Mouse (Mus musculus) adrenal gland (tissue): ENCODE data around the gene Zcchc14.

Experiments
- intact Hi-C: fragments of 180-260 bp; cut with DNase I; formaldehyde crosslinking; loops from one replicate; pipeline ENCODE4 v1.15.1; 2025
- long read RNA-seq, 2 experiments: library from polyadenylated mRNA; unstranded; transcript quantifications; one replicate each; pipeline ENCODE4 v2.0.0; 2020; ENCODE audit warnings: borderline replicate concordance in 1 of 2; ENCODE audit not compliant: insufficient replicate concordance in 1 of 2

Zcchc14 gene
- long read RNA-seq, experiment 1, partial matches to known transcripts: 1 of 6 reads
- long read RNA-seq, experiment 1, other reads (novel, unspliced or antisense): 5 of 6 reads
- long read RNA-seq, experiment 2, partial matches to known transcripts: 2 of 7 reads
- long read RNA-seq, experiment 2, other reads (novel, unspliced or antisense): 5 of 7 reads

- intact Hi-C loops: loop anchor here (5.0 kb wide), 1 partner anchor 46 kb away; no protein-coding TSS in a partner anchor
Measured at GRCm38 (mm10) chr8:121652774-121653323, at the start of gene Zcchc14. TSS of gene Zcchc14 (minus strand) at chr8:121652901.

- intact Hi-C loops: loop anchor here (10.0 kb wide), 1 partner anchor 215 kb away; no protein-coding TSS in a partner anchor
Measured at GRCm38 (mm10) chr8:121699936-121700335, 47.2 kb upstream of the Zcchc14 start.

- intact Hi-C loops: loop anchor here (10.0 kb wide), 1 partner anchor 216 kb away; no protein-coding TSS in a partner anchor
Measured at GRCm38 (mm10) chr8:121698615-121699101, 46.0 kb upstream of the Zcchc14 start.

GRCm38 (mm10) chr8:121697735-121698614, 45.3 kb upstream of the Zcchc14 start:
- intact Hi-C loops: loop anchor here (10.0 kb wide), 1 partner anchor 217 kb away; no protein-coding TSS in a partner anchor

GRCm38 (mm10) chr8:121695585-121696184, 43.0 kb upstream of the Zcchc14 start:
- intact Hi-C loops: loop anchor here (10.0 kb wide), 1 partner anchor 219 kb away; no protein-coding TSS in a partner anchor

GRCm38 (mm10) chr8:121694453-121694852, 41.8 kb upstream of the Zcchc14 start:
- intact Hi-C loops: loop anchor here (10.0 kb wide), 1 partner anchor 220 kb away; no protein-coding TSS in a partner anchor

- intact Hi-C loops: loop anchor here (5.0 kb wide), 1 partner anchor 141 kb away; no protein-coding TSS in a partner anchor
Measured at GRCm38 (mm10) chr8:121688496-121688895, 35.8 kb upstream of the Zcchc14 start.

GRCm38 (mm10) chr8:121687455-121688161, 34.9 kb upstream of the Zcchc14 start:
- intact Hi-C loops: loop anchor here (5.0 kb wide), 1 partner anchor 140 kb away; no protein-coding TSS in a partner anchor

GRCm38 (mm10) chr8:121685419-121685818, 32.7 kb upstream of the Zcchc14 start:
- intact Hi-C loops: loop anchor here (2.0 to 5.0 kb wide), 2 partner anchors 83 to 138 kb away; no protein-coding TSS in a partner anchor

GRCm38 (mm10) chr8:121683083-121683832, 30.6 kb upstream of the Zcchc14 start:
- intact Hi-C loops: no loop called here

GRCm38 (mm10) chr8:121681457-121681856, 28.8 kb upstream of the Zcchc14 start:
- intact Hi-C loops: no loop called here

GRCm38 (mm10) chr8:121680896-121681295, 28.2 kb upstream of the Zcchc14 start:
- intact Hi-C loops: no loop called here

GRCm38 (mm10) chr8:121678696-121679095, 26.0 kb upstream of the Zcchc14 start:
- intact Hi-C loops: loop anchor here (2.0 kb wide), 1 partner anchor 72 kb away; no protein-coding TSS in a partner anchor

- intact Hi-C loops: no loop called here
Measured at GRCm38 (mm10) chr8:121675701-121676100, 23.0 kb upstream of the Zcchc14 start.

GRCm38 (mm10) chr8:121675161-121675560, 22.5 kb upstream of the Zcchc14 start:
- intact Hi-C loops: no loop called here

GRCm38 (mm10) chr8:121674524-121674923, 21.8 kb upstream of the Zcchc14 start:
- intact Hi-C loops: no loop called here

GRCm38 (mm10) chr8:121673917-121674316, 21.2 kb upstream of the Zcchc14 start:
- intact Hi-C loops: no loop called here

- intact Hi-C loops: no loop called here
Measured at GRCm38 (mm10) chr8:121673153-121673552, 20.5 kb upstream of the Zcchc14 start.

GRCm38 (mm10) chr8:121669208-121669607, 16.5 kb upstream of the Zcchc14 start:
- intact Hi-C loops: no loop called here
